Mouse (Mus musculus) bone marrow macrophage, adult 2 months (primary cell): ENCODE results near the gene Anapc7.

Experiments used
- CTCF ChIP-seq: IDR thresholded peaks from 2 replicates; pipeline ENCODE4 v1.5.1; 2012; ENCODE audit warnings: low read depth, mild to moderate bottlenecking, low read length, moderate library complexity
- POLR2A ChIP-seq: IDR thresholded peaks from 2 replicates; pipeline ENCODE4 v1.6.1; 2012; ENCODE audit warnings: mild to moderate bottlenecking, low read depth, low read length, borderline replicate concordance

DNA sequence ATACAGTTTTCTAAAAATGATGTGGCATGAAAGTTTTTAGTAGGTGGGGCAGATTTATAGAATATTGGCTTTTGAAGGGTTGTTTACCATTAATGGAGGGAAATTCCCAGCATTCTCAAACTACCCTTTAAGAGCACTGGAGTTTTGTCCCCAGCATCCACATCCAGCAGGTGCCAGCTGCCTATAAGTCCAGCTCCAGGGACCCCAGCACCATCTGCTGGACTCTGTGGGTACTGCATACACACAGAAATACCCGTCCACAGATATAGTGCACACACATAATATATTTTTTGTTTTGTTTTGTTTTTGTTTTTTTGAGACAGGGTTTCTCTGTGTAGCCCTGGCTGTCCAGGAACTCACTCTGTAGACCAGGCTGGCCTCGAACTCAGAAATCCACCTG lies 27.6 kb upstream of the Anapc7 start:
- TF ChIP-seq POLR2A (no peak), CTCF (peak; percentile 41; the same call in 1 of the 2 replicates)
